Mouse (Mus musculus): Measurements from ENCODE around the gene Hnrnpab.

Hnrnpab gene

GRCm38 (mm10) chr11:51565062-51565461 is 41.6 kb downstream of the Hnrnpab start:
- DNase-seq (ENCODE audit: low spot score in 2 of 2) = no peak

- no peak for DNase-seq (ENCODE audit: low spot score in 2 of 2)
These were observed 43.4 kb downstream of the Hnrnpab start for GRCm38 (mm10) chr11:51563276-51563675.

GRCm38 (mm10) chr11:51555066-51555465 is 51.6 kb downstream of the Hnrnpab start:
- no peak for DNase-seq (ENCODE audit: low spot score in 2 of 2)

GRCm38 (mm10) chr11:51554590-51554989 is 52.1 kb downstream of the Hnrnpab start:
- DNase-seq (ENCODE audit: low spot score in 2 of 2) = no peak

- DNase-seq (ENCODE audit: low spot score in 2 of 2) = no peak
These were observed 54.6 kb downstream of the Hnrnpab start for GRCm38 (mm10) chr11:51552091-51552490.

- DNase-seq (ENCODE audit: low spot score in 2 of 2) = no peak
These were observed 55.4 kb downstream of the Hnrnpab start for GRCm38 (mm10) chr11:51551253-51551652.

Measured in right cerebral cortex, adult 2 months (tissue).